Mouse (Mus musculus) hindbrain, embryonic 12.5 days (tissue): ENCODE measurements at regions not wholly inside any gene's neighbourhood (a gene's known extent, or its start where the extent isn't known, plus 50 kb on each side); places are given as distances from the start of the nearest gene placed in this dataset.

ENCODE experiments used
- ATAC-seq: fragments of 200-750 bp; cut with Nextera tagmentation; 2 replicates; pipeline ENCODE4 v1.8.0; 2017; ENCODE audit warnings: moderate TSS enrichment; ENCODE audit not compliant: low FRiP score
- H3K27ac ChIP-seq: fragments of 300-500 bp; sonication (generic); 2 replicates; pipeline ENCODE4 v1.5.1; 2016; ENCODE audit warnings: mild to moderate bottlenecking
- H3K27me3 ChIP-seq: fragments of 300-500 bp; sonication (generic); 2 replicates; pipeline ENCODE4 v1.6.1; 2016; ENCODE audit warnings: mild to moderate bottlenecking
- H3K36me3 ChIP-seq: fragments of 300-500 bp; sonication (generic); 2 replicates; pipeline ENCODE4 v1.6.1; 2016; ENCODE audit warnings: mild to moderate bottlenecking
- H3K4me1 ChIP-seq: fragments of 300-500 bp; sonication (generic); 2 replicates; pipeline ENCODE4 v1.6.1; 2016
- H3K4me2 ChIP-seq: fragments of 300-500 bp; sonication (generic); replicated peaks from 2 replicates; pipeline ENCODE4 v1.6.1; 2016; ENCODE audit warnings: mild to moderate bottlenecking
- H3K4me3 ChIP-seq: fragments of 300-500 bp; sonication (generic); 2 replicates; pipeline ENCODE4 v1.5.1; 2016; ENCODE audit warnings: mild to moderate bottlenecking
- H3K9ac ChIP-seq: fragments of 300-500 bp; sonication (generic); 2 replicates; pipeline ENCODE4 v1.6.1; 2016; ENCODE audit warnings: mild to moderate bottlenecking, moderate library complexity
- H3K9me3 ChIP-seq: fragments of 300-500 bp; sonication (generic); replicated peaks from 2 replicates; pipeline ENCODE4 v1.6.1; 2016; ENCODE audit warnings: mild to moderate bottlenecking
- WGBS: fragments of 180-500 bp; shearing (Covaris S2); methylation state at CpG from one replicate; pipeline ENCODE4 v1.1.7; 2016; 5-methylcytosine and 5-hydroxymethylcytosine counted together

GRCm38 (mm10) chr13:85484790-85485189, 195.9 kb upstream of the Rasa1 start:
- ATAC-seq, result no peak
- Histone ChIP-seq H3K27ac (no peak overlapping the region), H3K9ac (no peak overlapping the region), H3K9me3 (no peaks in the 10 kb centered on the region), H3K27me3 (no peaks in the 10 kb centered on the region), H3K4me2 (no peak overlapping the region), H3K4me3 (no peak overlapping the region), H3K36me3 (no peaks in the 10 kb centered on the region), H3K4me1 (no peaks in the 10 kb centered on the region)
- 75% methylated on average over 3 of the region's 3 CpGs for WGBS

DNA sequence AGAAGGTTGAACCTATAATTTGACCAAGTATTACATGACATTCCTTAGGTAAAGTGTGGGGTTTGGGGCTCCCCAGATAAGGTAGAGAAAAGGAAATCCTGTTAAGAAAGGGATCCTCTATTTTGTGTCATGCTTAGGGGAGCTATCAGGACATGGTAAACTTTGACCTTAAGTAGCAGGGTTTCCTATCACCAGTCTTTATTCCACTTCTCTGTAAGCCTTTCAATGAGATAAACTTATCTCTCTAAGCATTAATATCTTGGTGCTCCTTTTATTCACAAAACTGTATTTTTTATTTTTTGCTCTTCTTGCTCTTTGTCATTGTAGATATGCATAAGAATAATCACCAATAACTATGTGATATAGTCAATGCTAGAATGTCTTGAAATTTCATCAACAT, 194.4 kb upstream of the Rasa1 start:
- Histone ChIP-seq H3K9me3 (no peaks in the 10 kb centered on the region), H3K4me3 (no peak overlapping the region), H3K4me1 (no peaks in the 10 kb centered on the region), H3K27ac (no peak overlapping the region), H3K36me3 (no peaks in the 10 kb centered on the region), H3K27me3 (no peaks in the 10 kb centered on the region), H3K4me2 (no peak overlapping the region), H3K9ac (no peak overlapping the region)
- no peak for ATAC-seq

DNA sequence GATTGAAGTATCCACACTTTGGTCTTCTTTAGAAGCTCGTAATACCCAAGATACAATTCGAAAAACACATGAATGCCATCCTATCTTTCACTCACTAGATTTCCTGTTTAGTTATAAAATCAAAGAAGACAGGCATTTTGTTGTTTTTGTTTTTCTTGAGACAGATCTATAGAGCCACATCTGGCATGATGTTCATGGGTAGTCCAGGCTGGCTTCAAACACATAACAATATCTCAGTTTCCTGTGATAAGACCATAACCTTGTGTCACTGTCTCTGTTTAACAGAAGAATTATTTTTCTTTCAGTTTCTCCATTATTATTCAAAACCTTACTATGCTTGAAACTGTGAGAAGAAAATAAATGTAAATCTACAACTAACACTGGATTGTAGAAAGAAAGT, 190.5 kb upstream of the Rasa1 start:
- H3K9ac ChIP-seq, result no peak overlapping the region
- no peak overlapping the region for H3K4me3 ChIP-seq
- no peak overlapping the region for H3K27ac ChIP-seq
- H3K4me1 ChIP-seq, result no peaks in the 10 kb centered on the region
- no peak overlapping the region for H3K4me2 ChIP-seq
- no peaks in the 10 kb centered on the region for H3K9me3 ChIP-seq
- no peak for ATAC-seq
- H3K36me3 ChIP-seq, result no peaks in the 10 kb centered on the region
- no peaks in the 10 kb centered on the region for H3K27me3 ChIP-seq
- 92% methylated on average over 2 of the region's 2 CpGs for WGBS

DNA sequence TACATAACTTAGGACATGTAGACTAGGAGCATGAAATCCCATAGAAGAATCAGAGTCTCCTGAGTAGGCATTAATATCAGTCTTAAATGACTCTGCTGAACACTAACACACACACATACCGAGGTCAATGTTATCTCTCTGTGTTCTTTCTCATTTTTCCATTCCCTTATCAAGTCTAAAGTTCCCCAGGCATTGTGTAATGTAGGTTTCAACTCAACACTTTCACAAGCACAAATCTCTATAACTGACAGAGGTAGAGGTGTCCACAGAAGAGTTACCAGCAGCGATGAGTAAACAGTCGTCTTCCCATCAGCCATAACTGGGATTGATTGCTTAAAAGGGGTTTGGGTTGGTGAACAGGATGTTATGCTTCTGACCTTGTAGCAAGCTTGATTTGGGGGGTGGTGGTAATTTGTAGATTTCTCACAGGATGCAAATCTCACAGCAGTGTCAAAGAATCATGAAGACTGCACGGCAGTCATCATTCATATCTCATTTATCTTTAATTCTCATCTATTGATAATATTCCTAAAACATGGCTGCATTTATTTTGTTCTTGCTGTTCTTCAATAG, 187.4 kb upstream of the Rasa1 start:
- H3K36me3 ChIP-seq, result no peaks in the 10 kb centered on the region
- no peak overlapping the region for H3K4me2 ChIP-seq
- no peak overlapping the region for H3K27ac ChIP-seq
- no peak for ATAC-seq
- no peaks in the 10 kb centered on the region for H3K4me1 ChIP-seq
- H3K27me3 ChIP-seq, result no peaks in the 10 kb centered on the region
- H3K4me3 ChIP-seq, result no peak overlapping the region
- no peak overlapping the region for H3K9ac ChIP-seq
- 89% methylated on average over 4 of the region's 4 CpGs for WGBS
- no peaks in the 10 kb centered on the region for H3K9me3 ChIP-seq

- Histone ChIP-seq H3K27me3 (no peaks in the 10 kb centered on the region), H3K4me1 (no peaks in the 10 kb centered on the region), H3K27ac (no peak overlapping the region), H3K9me3 (no peaks in the 10 kb centered on the region), H3K9ac (no peak overlapping the region), H3K4me2 (no peak overlapping the region), H3K4me3 (no peak overlapping the region), H3K36me3 (no peaks in the 10 kb centered on the region)
- WGBS, result 96% methylated on average over 5 of the region's 5 CpGs
- no peak for ATAC-seq
Measured at GRCm38 (mm10) chr13:85471340-85471739, 182.4 kb upstream of the Rasa1 start.

- no peaks in the 10 kb centered on the region for H3K4me1 ChIP-seq
- H3K4me2 ChIP-seq, result no peak overlapping the region
- H3K9me3 ChIP-seq, result no peaks in the 10 kb centered on the region
- no peak overlapping the region for H3K4me3 ChIP-seq
- no peak overlapping the region for H3K9ac ChIP-seq
- no peak for ATAC-seq
- 85% methylated on average over 3 of the region's 3 CpGs for WGBS
- no peak overlapping the region for H3K27ac ChIP-seq
- H3K36me3 ChIP-seq, result no peaks in the 10 kb centered on the region
- no peaks in the 10 kb centered on the region for H3K27me3 ChIP-seq
Measured at GRCm38 (mm10) chr13:85459387-85459786, 170.5 kb upstream of the Rasa1 start.

GRCm38 (mm10) chr13:85458611-85459010, 169.7 kb upstream of the Rasa1 start:
- no peak overlapping the region for H3K4me3 ChIP-seq
- H3K9me3 ChIP-seq, result no peaks in the 10 kb centered on the region
- no peaks in the 10 kb centered on the region for H3K36me3 ChIP-seq
- H3K9ac ChIP-seq, result no peak overlapping the region
- no peak for ATAC-seq
- H3K4me2 ChIP-seq, result no peak overlapping the region
- no peak overlapping the region for H3K27ac ChIP-seq
- no peaks in the 10 kb centered on the region for H3K27me3 ChIP-seq
- no peaks in the 10 kb centered on the region for H3K4me1 ChIP-seq

- Histone ChIP-seq H3K4me1 (no peaks in the 10 kb centered on the region), H3K9me3 (no peaks in the 10 kb centered on the region), H3K4me3 (no peak overlapping the region), H3K36me3 (no peaks in the 10 kb centered on the region), H3K27ac (no peak overlapping the region), H3K4me2 (no peak overlapping the region), H3K9ac (no peak overlapping the region), H3K27me3 (no peaks in the 10 kb centered on the region)
- ATAC-seq, result no peak
- WGBS, result 90% methylated on average over 1 of the region's 1 CpGs
Measured at GRCm38 (mm10) chr13:85439581-85439980, 150.7 kb upstream of the Rasa1 start.

- Histone ChIP-seq H3K36me3 (no peaks in the 10 kb centered on the region), H3K9ac (no peak overlapping the region), H3K9me3 (no peaks in the 10 kb centered on the region), H3K4me2 (no peak overlapping the region), H3K4me1 (no peaks in the 10 kb centered on the region), H3K27ac (no peak overlapping the region), H3K27me3 (no peaks in the 10 kb centered on the region), H3K4me3 (no peak overlapping the region)
- no peak for ATAC-seq
Measured at GRCm38 (mm10) chr13:85437875-85438274, 148.9 kb upstream of the Rasa1 start.

- Histone ChIP-seq H3K9me3 (no peaks in the 10 kb centered on the region), H3K4me3 (no peak overlapping the region), H3K36me3 (no peaks in the 10 kb centered on the region), H3K27ac (no peak overlapping the region), H3K4me2 (no peak overlapping the region), H3K4me1 (no peaks in the 10 kb centered on the region), H3K27me3 (no peaks in the 10 kb centered on the region), H3K9ac (no peak overlapping the region)
- 84% methylated on average over 4 of the region's 4 CpGs for WGBS
- ATAC-seq, result no peak
Measured at GRCm38 (mm10) chr13:85437009-85437408, 148.1 kb upstream of the Rasa1 start.

- Histone ChIP-seq H3K4me2 (no peak overlapping the region), H3K36me3 (no peaks in the 10 kb centered on the region), H3K9me3 (no peaks in the 10 kb centered on the region), H3K4me3 (no peak overlapping the region), H3K9ac (no peak overlapping the region), H3K27ac (no peak overlapping the region), H3K27me3 (no peaks in the 10 kb centered on the region), H3K4me1 (no peaks in the 10 kb centered on the region)
- 81% methylated on average over 1 of the region's 1 CpGs for WGBS
- ATAC-seq, result no peak
Measured at GRCm38 (mm10) chr13:85436254-85436653, 147.3 kb upstream of the Rasa1 start.

- WGBS, result 86% methylated on average over 2 of the region's 2 CpGs
- H3K9ac ChIP-seq, result no peak overlapping the region
- no peaks in the 10 kb centered on the region for H3K27me3 ChIP-seq
- no peak overlapping the region for H3K27ac ChIP-seq
- H3K9me3 ChIP-seq, result no peaks in the 10 kb centered on the region
- H3K4me1 ChIP-seq, result no peaks in the 10 kb centered on the region
- H3K4me3 ChIP-seq, result no peak overlapping the region
- H3K36me3 ChIP-seq, result no peaks in the 10 kb centered on the region
- no peak for ATAC-seq
- no peak overlapping the region for H3K4me2 ChIP-seq
Measured at GRCm38 (mm10) chr13:85430821-85431220, 141.9 kb upstream of the Rasa1 start.

GRCm38 (mm10) chr13:85430040-85430439, 141.1 kb upstream of the Rasa1 start:
- no peak overlapping the region for H3K4me2 ChIP-seq
- H3K4me1 ChIP-seq, result no peaks in the 10 kb centered on the region
- no peak overlapping the region for H3K27ac ChIP-seq
- no peaks in the 10 kb centered on the region for H3K27me3 ChIP-seq
- no peak overlapping the region for H3K4me3 ChIP-seq
- no peak for ATAC-seq
- no peaks in the 10 kb centered on the region for H3K36me3 ChIP-seq
- H3K9ac ChIP-seq, result no peak overlapping the region
- 86% methylated on average over 3 of the region's 3 CpGs for WGBS
- no peaks in the 10 kb centered on the region for H3K9me3 ChIP-seq

DNA sequence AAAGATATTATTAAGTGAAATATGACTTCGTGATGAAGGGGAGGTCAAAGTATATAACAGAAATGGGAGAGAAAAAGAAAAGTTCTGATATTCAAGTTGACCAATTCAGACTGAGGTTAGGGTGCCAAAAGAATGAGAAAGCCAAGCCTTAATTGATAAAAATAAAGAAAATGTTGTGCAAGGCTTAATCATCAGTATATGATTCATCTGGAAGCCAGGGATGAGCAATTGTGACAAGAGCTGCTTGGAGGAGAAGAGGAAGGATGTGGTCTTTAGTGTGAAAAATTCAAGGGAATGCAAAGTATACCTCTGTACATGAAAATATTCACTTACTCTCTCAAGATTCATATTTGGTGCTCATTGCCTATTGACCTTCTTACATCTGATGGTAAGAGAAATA, 129.7 kb upstream of the Rasa1 start:
- Histone ChIP-seq H3K9ac (no peak overlapping the region), H3K4me2 (no peak overlapping the region), H3K9me3 (no peaks in the 10 kb centered on the region), H3K4me3 (no peak overlapping the region), H3K36me3 (no peaks in the 10 kb centered on the region), H3K27me3 (no peaks in the 10 kb centered on the region), H3K27ac (no peak overlapping the region), H3K4me1 (no peaks in the 10 kb centered on the region)
- no peak for ATAC-seq
- 87% methylated on average over 1 of the region's 1 CpGs for WGBS
